Comparison of ENCODE assay signal across 8 mouse cellular contexts in the genomic region with DNA sequence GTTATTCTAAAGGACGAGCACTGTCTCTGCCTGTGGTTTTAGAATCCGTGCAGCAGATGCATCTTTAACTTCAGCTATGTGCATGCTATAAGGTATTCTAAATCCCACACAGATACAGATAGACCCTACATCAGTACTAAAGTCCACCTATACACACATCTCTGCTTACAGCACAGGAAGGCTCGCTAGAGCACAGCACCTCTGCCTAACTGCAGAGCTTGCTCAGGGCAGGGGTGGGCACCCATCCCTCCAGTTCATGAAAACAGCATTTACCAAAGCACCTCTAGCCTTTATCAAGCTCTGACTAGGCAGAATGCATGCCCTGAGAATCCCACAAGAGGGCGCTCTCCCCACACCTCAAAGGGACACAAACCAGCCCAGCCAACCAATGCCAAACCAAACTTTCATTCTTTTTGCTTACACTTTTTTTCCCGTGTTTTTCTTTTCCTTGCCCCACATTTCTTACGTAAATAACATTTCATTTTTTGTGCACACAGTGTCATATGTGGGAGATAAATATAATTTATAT.
DNase-seq lines count a peak whose midpoint lies in the region; ATAC-seq and TF ChIP-seq lines count a peak whose summit lies in the region.
"Had no signal": no experiment of that assay in that cellular context is flagged by ENCODE, and none has a peak within 500 bp of the region (broad histone marks: within the 10 kb centered on the region; RNA-seq: fewer than 3 reads in every experiment).

No protein-coding gene starts in this region.

- no peaks in the 10 kb centered on the region for H3K27me3 ChIP-seq in MEL (ENCODE audit: control insufficient read depth in 1 of 2, insufficient read depth in 2 of 2, low read length in 2 of 2)
- no peaks in the 10 kb centered on the region; the same call in 1 of the 2 replicates for H3K27me3 ChIP-seq in hindbrain, embryonic 13.5 days
- H3K27me3 ChIP-seq: liver, embryonic 15.5 days had no signal

- peak; percentile 84 to 88 (median 88) for TF ChIP-seq CTCF in MEL (IDR thresholded peaks at IDR 0.05 in 2 of 3, conservative IDR thresholded peaks at IDR 0.05 in 1 of 3; ENCODE audit: control insufficient read depth in 1 of 3, insufficient read depth in 1 of 3, low read depth in 2 of 3, low read length in 3 of 3, poor library complexity in 1 of 3, severe bottlenecking in 1 of 3)
- peak; percentile 79 for TF ChIP-seq CTCF in embryonic fibroblast, embryonic 13.5 days (IDR thresholded peaks at IDR 0.05; ENCODE audit: borderline replicate concordance, insufficient read depth, low read length)

- H3K79me2 ChIP-seq in MEL (ENCODE audit: control insufficient read depth, insufficient read depth, low read length, poor library complexity), result no peaks in the 10 kb centered on the region

- no peaks in the 10 kb centered on the region for H3K4me1 ChIP-seq in MEL (ENCODE audit: control insufficient read depth in 1 of 2, insufficient read depth in 2 of 2, low read length in 2 of 2)
- H3K4me1 ChIP-seq in embryonic fibroblast, embryonic 13.5 days (ENCODE audit: control insufficient read depth, insufficient read depth, low read length), result no peaks in the 10 kb centered on the region
- peaks cover 40% of the 10 kb centered on the region for H3K4me1 ChIP-seq in hindbrain, embryonic 13.5 days (replicated peaks)
- H3K4me1 ChIP-seq: liver, embryonic 15.5 days had no signal

- no peaks in the 10 kb centered on the region for H3K36me3 ChIP-seq in MEL (ENCODE audit: control insufficient read depth in 1 of 2, insufficient read depth in 2 of 2, low read length in 2 of 2)
- H3K36me3 ChIP-seq in hindbrain, embryonic 13.5 days, result no peaks in the 10 kb centered on the region
- H3K36me3 ChIP-seq: liver, embryonic 15.5 days had no signal

- WGBS in hindbrain, embryonic 13.5 days, result 23% methylated on average over 6 of the region's 6 CpGs

- H3K27ac ChIP-seq in MEL (ENCODE audit: control insufficient read depth, low read depth, low read length), result no peak overlapping the region
- H3K27ac ChIP-seq in embryonic fibroblast, embryonic 13.5 days (ENCODE audit: insufficient read depth, low read length), result no peak overlapping the region
- no peak overlapping the region for H3K27ac ChIP-seq in hindbrain, embryonic 13.5 days
- H3K27ac ChIP-seq: liver, embryonic 15.5 days had no signal

- TF ChIP-seq POLR2A in MEL (IDR thresholded peaks at IDR 0.05; ENCODE audit: control insufficient read depth in 1 of 2, insufficient read depth in 1 of 2, low read depth in 1 of 2, low read length in 2 of 2, poor library complexity in 1 of 2), result no peak
- no peak for TF ChIP-seq POLR2A in embryonic fibroblast, embryonic 13.5 days (IDR thresholded peaks at IDR 0.05; ENCODE audit: low read depth, low read length)

- no peaks in the 10 kb centered on the region for H3K9me3 ChIP-seq in MEL (replicated peaks; ENCODE audit: insufficient read depth, low read length)
- H3K9me3 ChIP-seq in hindbrain, embryonic 13.5 days, result no peaks in the 10 kb centered on the region
- H3K9me3 ChIP-seq: liver, embryonic 15.5 days had no signal

- ATAC-seq in hindbrain, embryonic 13.5 days (ENCODE audit: low FRiP score), result 0 out of 2 replicates have a peak, but pooled peaks have one; percentile 22
- ATAC-seq in megakaryocyte progenitor cell, adult 5-6 weeks (replicated peaks; ENCODE audit: poor library complexity), result peak; percentile 83

- H3K4me3 ChIP-seq in MEL (ENCODE audit: control insufficient read depth in 1 of 2, insufficient read depth in 1 of 2, low read depth in 2 of 2, low read length in 2 of 2), result no peak overlapping the region
- H3K4me3 ChIP-seq in embryonic fibroblast, embryonic 13.5 days (ENCODE audit: insufficient read depth, low read length), result no peak overlapping the region
- no peak overlapping the region for H3K4me3 ChIP-seq in hindbrain, embryonic 13.5 days
- H3K4me3 ChIP-seq: liver, embryonic 15.5 days had no signal

- peak; percentile 86 for TF ChIP-seq RAD21 in MEL (IDR thresholded peaks at IDR 0.05; ENCODE audit: low read depth, low read length)

- no peak overlapping the region for H3K4me2 ChIP-seq in hindbrain, embryonic 13.5 days
- H3K4me2 ChIP-seq: liver, embryonic 15.5 days had no signal

- no peak for TF ChIP-seq EP300 in MEL (IDR thresholded peaks at IDR 0.05; ENCODE audit: low read depth in 1 of 2, low read length in 2 of 2)

- no peak overlapping the region for H3K9ac ChIP-seq in MEL (ENCODE audit: control insufficient read depth, low read depth, low read length, poor library complexity, severe bottlenecking)
- H3K9ac ChIP-seq in hindbrain, embryonic 13.5 days, result peak overlapping the region; percentile 20; the same call in 1 of the 2 replicates
- H3K9ac ChIP-seq: liver, embryonic 15.5 days had no signal

- DNase-seq in MEL (ENCODE audit: low read depth, low spot score), result peak; percentile 68
- peak; percentile 81 to 84 for DNase-seq in adrenal gland, postnatal 36 days
- peak; percentile 73 to 92 for DNase-seq in layer of hippocampus, postnatal 25 days (ENCODE audit: extremely low spot score in 1 of 2, low spot score in 1 of 2)
- DNase-seq in right cerebral cortex, postnatal 36 days (ENCODE audit: low spot score in 2 of 2), result peak; percentile 42 to 49

TF ChIP-seq in MEL, 35 proteins besides CTCF, POLR2A, EP300 and RAD21:
- TF ChIP-seq SMC3 (IDR thresholded peaks at IDR 0.05; ENCODE audit: low read depth, low read length), result peak; percentile 80
- TF ChIP-seq TCF12 (IDR thresholded peaks at IDR 0.05; ENCODE audit: low read depth, low read length), result no peak
- TF ChIP-seq ZC3H11A (IDR thresholded peaks at IDR 0.05; ENCODE audit: low read depth, low read length), result peak; percentile 75
- 0 out of 2 replicates have a peak, but pooled peaks have one; percentile 4 for TF ChIP-seq ZNF384 (IDR thresholded peaks at IDR 0.05; ENCODE audit: low read depth, low read length)
- TF ChIP-seq MYC (IDR thresholded peaks at IDR 0.05; ENCODE audit: low read depth, low read length), result no peak
